ENCODE assay signal across 19 mouse cellular contexts in the genomic region with DNA sequence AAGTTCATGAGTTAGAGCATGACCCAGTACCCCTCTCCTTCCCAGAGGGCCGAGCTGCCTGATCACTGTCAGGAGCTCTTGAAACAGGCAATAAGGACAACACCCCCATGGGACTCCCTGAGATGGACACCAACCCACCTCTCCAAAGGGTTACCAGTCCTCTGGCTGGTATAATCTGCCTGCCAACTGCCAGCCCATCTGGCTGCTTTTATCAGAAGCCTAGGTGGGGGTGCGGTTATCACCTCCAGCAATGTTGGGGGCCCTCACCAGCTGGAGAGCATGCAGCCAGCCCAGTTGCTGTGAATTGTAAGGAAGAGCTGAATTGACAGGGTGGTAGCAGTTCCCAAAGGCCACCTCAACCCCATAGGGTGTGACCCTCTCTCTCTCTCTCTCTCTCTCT. TPM values are rescaled to one million over a fixed set of nuclear protein-coding genes. Genes with fewer than 3 reads are reported as not detected.
DNase-seq lines count a peak whose midpoint lies in the region; ATAC-seq and TF ChIP-seq lines count a peak whose summit lies in the region.
"Had no signal": no experiment of that assay in that cellular context is flagged by ENCODE, and none has a peak within 500 bp of the region (broad histone marks: within the 10 kb centered on the region; RNA-seq: fewer than 3 reads in every experiment).

No protein-coding gene starts in this region.

- DNase-seq in left cerebral cortex, adult 2 months (ENCODE audit: extremely low spot score in 1 of 2, low spot score in 2 of 2), result peak in 1 of 2 experiments; percentile 12
- DNase-seq in left cerebral cortex, adult 9 months (ENCODE audit: low spot score in 2 of 2), result no peak
- DNase-seq in c-Kit-positive CD71-positive TER-119-negative erythroid progenitor cells, embryonic 14.5 days (ENCODE audit: low read depth), result peak; percentile 79
- peak; percentile 91 for DNase-seq in liver
- DNase-seq in spleen, postnatal 10 days (ENCODE audit: low spot score in 2 of 2), result peak; percentile 68
- DNase-seq: adrenal gland, postnatal 25 days; cerebellum, adult 2 months; gastrocnemius, postnatal 14 days; left cerebral cortex, postnatal 4 days; right cerebral cortex, adult 18-20 months; thymus, postnatal 36 days had no signal

- H3K4me3 ChIP-seq in left cerebral cortex, adult 2 months, result no peak overlapping the region
- H3K4me3 ChIP-seq: embryonic facial prominence, embryonic 12.5 days; neural tube, embryonic 12.5 days; stomach, embryonic 15.5 days had no signal

- no peak for ATAC-seq in frontal cortex, adult (ENCODE audit: low TSS enrichment)
- no peak for ATAC-seq in inflammation-experienced regulatory T-cells, adult 6 months
- ATAC-seq: forebrain, embryonic 14.5 days; midbrain, embryonic 16.5 days had no signal

- intact Hi-C loops in left cerebral cortex, adult 2 months (cut with DNase I), result no loop called here

- peak overlapping the region; percentile 76 for H3K27ac ChIP-seq in left cerebral cortex, adult 2 months
- H3K27ac ChIP-seq: hindbrain, embryonic 14.5 days; neural tube, embryonic 12.5 days had no signal

- TF ChIP-seq CTCF in left cerebral cortex, adult 2 months (IDR thresholded peaks at IDR 0.05), result no peak

RNA-seq across cellular contexts. Expression of a gene that starts 4.6 kb away (rescaled TPM):
- total RNA-seq in left cerebral cortex, adult 2 months (2021), result 10 to 100 TPM; 48.2 to 59.7 TPM
- polyA plus RNA-seq in inflammation-experienced regulatory T-cells, adult 6 months (2017; shearing (Covaris generic)), result 1 to 10 TPM; 6.3 to 7.1 (median 6.8) TPM

RNA-seq across cellular contexts. Expression of a gene that starts 11.1 kb away (rescaled TPM):
- 10 to 100 TPM; 46.5 to 51.3 TPM for total RNA-seq in left cerebral cortex, adult 2 months (2021)
- polyA plus RNA-seq in inflammation-experienced regulatory T-cells, adult 6 months (2017; shearing (Covaris generic)), result 10 to 100 TPM; 11.3 to 18.6 (median 14.9) TPM

RNA-seq across cellular contexts. Expression of a gene that starts 17.7 kb away (rescaled TPM):
- total RNA-seq in left cerebral cortex, adult 2 months (2021), result 100 to 1,000 TPM; 185 to 191 TPM
- polyA plus RNA-seq in inflammation-experienced regulatory T-cells, adult 6 months (2017; shearing (Covaris generic)), result 10 to 100 TPM in 2 of 3 experiments, 1 to 10 TPM in 1; 8.6 to 12.0 (median 11.4) TPM

RNA-seq across cellular contexts. Expression of a gene that starts 30.2 kb away (rescaled TPM):
- 10 to 100 TPM; 41.5 to 44.8 TPM for total RNA-seq in left cerebral cortex, adult 2 months (2021)
- polyA plus RNA-seq in inflammation-experienced regulatory T-cells, adult 6 months (2017; shearing (Covaris generic)), result 100 to 1,000 TPM in 2 of 3 experiments, 10 to 100 TPM in 1; 96.2 to 110 (median 108) TPM

RNA-seq across cellular contexts. Expression of a gene that starts 30.2 kb away (rescaled TPM):
- 1 to 10 TPM; 1.3 to 5.6 TPM for total RNA-seq in left cerebral cortex, adult 2 months (2021)
- polyA plus RNA-seq in inflammation-experienced regulatory T-cells, adult 6 months (2017; shearing (Covaris generic)), result 1 to 10 TPM; 2.6 to 4.2 (median 3.1) TPM

Comparison
In these comparisons a context has a peak if more than half of its experiments do, and no peak if none do; other contexts are left out.
1. DNase-seq: peak in c-Kit-positive CD71-positive TER-119-negative erythroid progenitor cells, embryonic 14.5 days (single experiment), liver (single experiment) and spleen, postnatal 10 days (2 of 2); none in left cerebral cortex, adult 9 months (0 of 2).